Mouse (Mus musculus): ENCODE measurements around the gene Aif1l. TPM values are rescaled to one million over a fixed set of nuclear protein-coding genes. Genes with fewer than 3 reads are reported as not detected.

Gene Aif1l
- total RNA-seq, 2 experiments from 2014 or later = 6.0 to 7.9 TPM

DNA sequence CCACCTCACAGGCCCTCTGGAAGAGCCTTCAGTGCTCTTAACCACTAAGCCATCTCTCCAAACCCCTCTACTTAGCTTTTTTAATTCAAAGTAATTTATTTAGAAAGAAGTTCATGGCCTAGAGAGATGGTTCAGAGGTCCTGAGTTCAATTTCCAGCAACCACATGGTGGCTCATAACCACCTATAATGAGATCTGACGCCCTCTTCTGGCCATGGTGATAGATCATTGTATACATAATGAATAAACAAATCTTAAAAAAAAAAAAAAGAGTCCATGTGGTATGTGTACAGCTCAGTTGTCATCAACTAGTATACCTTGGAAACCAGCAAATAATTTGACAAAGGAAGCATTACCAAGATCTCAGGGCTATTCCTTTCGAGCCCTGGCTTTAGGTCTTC is 48.5 kb downstream of the Aif1l start:
- no peak for DNase-seq (ENCODE audit: extremely low spot score in 1 of 2, low spot score in 1 of 2)

DNA sequence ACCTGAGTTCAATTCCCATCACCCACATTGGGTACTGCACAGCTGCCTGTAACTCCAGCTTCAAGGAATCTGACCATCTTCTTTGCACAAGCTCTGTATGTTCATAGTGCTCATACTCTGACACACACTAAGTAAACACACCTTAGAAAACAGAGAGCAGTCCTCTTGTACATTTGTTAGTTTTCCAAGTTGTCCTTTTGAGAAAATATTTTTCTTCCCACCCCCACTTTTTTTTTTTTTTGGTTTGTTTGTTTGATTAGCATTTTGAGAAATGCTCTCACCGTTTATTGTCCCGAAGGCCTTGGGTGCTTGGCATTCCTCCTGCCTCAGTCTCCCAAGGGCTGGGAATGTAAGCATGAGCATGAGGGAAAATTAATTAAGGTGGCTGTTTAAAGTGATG is 58.4 kb downstream of the Aif1l start:
- DNase-seq (ENCODE audit: extremely low spot score in 1 of 2, low spot score in 1 of 2) = no peak

DNA sequence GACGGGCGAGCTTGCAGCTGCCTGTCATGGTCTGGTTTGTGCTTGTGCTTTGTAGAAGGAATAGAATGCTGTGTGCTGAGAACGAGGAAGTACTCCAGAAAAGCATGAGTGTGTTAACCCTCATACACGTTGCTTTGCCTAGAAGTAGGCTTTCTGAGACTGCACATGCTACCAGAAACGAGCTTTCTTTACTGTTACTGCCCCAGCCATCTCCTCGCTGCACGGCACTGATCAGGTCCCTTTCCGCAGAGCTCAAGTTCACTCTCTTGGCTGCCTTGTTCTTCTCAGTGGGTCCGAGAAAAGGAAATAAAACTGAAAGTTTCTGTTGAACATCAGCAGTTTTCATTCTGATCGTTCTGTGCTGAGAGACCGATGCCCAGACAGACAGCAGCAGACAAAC is 58.8 kb downstream of the Aif1l start:
- DNase-seq (ENCODE audit: extremely low spot score in 1 of 2, low spot score in 1 of 2) = no peak

DNA sequence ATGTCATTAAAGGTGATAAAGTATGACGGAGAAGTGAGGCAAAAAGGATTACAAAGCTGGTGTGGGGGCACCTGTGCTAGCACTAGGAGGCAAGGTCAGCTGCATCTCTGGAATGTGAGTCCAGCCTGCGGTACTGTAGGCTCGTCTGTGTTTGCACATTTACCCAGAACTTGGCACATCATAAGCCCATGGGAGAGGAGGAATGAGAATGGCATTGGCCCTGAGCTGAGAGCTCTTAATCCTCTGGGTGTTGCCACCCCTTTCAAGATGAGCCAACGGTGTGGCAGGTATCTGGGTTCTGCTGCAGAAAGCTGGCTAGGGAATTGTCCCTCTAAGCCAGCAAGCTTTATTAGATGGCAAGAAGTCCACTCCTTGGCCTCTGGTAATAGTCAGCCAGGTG is 69.8 kb downstream of the Aif1l start:
- DNase-seq (ENCODE audit: extremely low spot score in 1 of 2, low spot score in 1 of 2) = no peak

DNA sequence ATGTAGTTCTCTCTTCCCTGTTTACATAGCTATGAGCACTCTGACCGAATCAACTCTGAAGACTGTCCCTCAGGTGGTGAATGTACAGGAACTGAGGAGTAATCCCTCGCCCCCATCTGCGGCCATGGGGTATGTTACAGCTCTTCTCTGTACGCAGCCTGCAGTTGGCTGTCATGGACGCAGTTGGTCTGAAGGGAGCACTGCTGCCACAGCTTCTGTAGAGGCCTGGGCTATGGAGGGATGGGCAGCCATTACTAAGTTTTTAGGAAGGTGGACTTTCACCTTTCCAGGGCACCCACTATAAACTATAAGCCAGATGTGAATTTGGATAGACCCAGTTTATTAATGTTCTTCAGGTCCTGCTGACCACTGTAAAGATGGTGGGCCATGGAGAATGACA is 70.3 kb downstream of the Aif1l start:
- DNase-seq (ENCODE audit: extremely low spot score in 1 of 2, low spot score in 1 of 2) = no peak

Other genes starting within 250 kb of the Aif1l start
- gene Qrfp, start 139.6 kb upstream of the Aif1l start, total RNA-seq (2021) = not detected
- gene Fibcd1, start 104.1 kb upstream of the Aif1l start, total RNA-seq (2021) = 100 to 1,000 TPM; 115 to 137 TPM
- 1 to 10 TPM; 6.8 to 7.3 TPM for gene Lamc3, start 62.8 kb upstream of the Aif1l start, total RNA-seq (2021)
- gene Nup214, start 24.3 kb downstream of the Aif1l start, total RNA-seq (2021) = 10 to 100 TPM; 49.3 to 63.5 TPM
- gene Fam78a, start 134.7 kb downstream of the Aif1l start, total RNA-seq (2021) = 1 to 10 TPM; 3.2 to 6.3 TPM
- 10 to 100 TPM; 23.7 to 24.4 TPM for gene Plpp7, start 145.4 kb downstream of the Aif1l start, total RNA-seq (2021)
- gene Prrc2b, start 200.9 kb downstream of the Aif1l start, total RNA-seq (2021) = 100 to 1,000 TPM; 248 to 275 TPM

All from layer of hippocampus, postnatal 25 days (tissue).